Mouse (Mus musculus): ENCODE measurements around the gene Caly. TPM values are rescaled to one million over a fixed set of nuclear protein-coding genes. Genes with fewer than 3 reads are reported as not detected.

Gene Caly
- polyA plus RNA-seq, 1 experiment from 2014 or later: 1.6 TPM

GRCm38 (mm10) chr7:140047811-140048311, 34.5 kb downstream of the Caly start:
- WGBS: under 1% methylated on average over 33 of the region's 33 CpGs

GRCm38 (mm10) chr7:140045546-140045945, 36.8 kb downstream of the Caly start:
- 73% methylated on average over 4 of the region's 4 CpGs for WGBS
- ATAC-seq (replicated peaks; ENCODE audit: insufficient number of reproducible peaks, low FRiP score, low TSS enrichment, low read depth) (no peak), DNase-seq (ENCODE audit: low spot score) (no peak)
- H3K9me3 ChIP-seq (replicated peaks; ENCODE audit: control insufficient read depth, low read length): no peaks in the 10 kb centered on the region
- H3K9ac ChIP-seq (replicated peaks; ENCODE audit: low read length): no peak overlapping the region
- H3K4me3 ChIP-seq (ENCODE audit: low read depth, low read length): no peak overlapping the region
- H3K27me3 ChIP-seq (ENCODE audit: control insufficient read depth, insufficient read depth, low read length): peaks cover 50% of the 10 kb centered on the region
- H3K4me2 ChIP-seq (ENCODE audit: low read depth, low read length): no peak overlapping the region
- no peak overlapping the region for H3K27ac ChIP-seq (replicated peaks; ENCODE audit: low read depth, low read length)
- no peaks in the 10 kb centered on the region for H3K36me3 ChIP-seq (replicated peaks; ENCODE audit: control insufficient read depth, insufficient read depth, low read depth, low read length)
- peaks cover 7% of the 10 kb centered on the region; the same call in 1 of the 2 replicates for H3K4me1 ChIP-seq (ENCODE audit: control insufficient read depth, insufficient read depth, low read length)

More at GRCm38 (mm10) chr7:140047811-140048311, 34.5 kb downstream of the Caly start:
- Histone ChIP-seq H3K36me3 (replicated peaks; ENCODE audit: control insufficient read depth, insufficient read depth, low read depth, low read length) (no peaks in the 10 kb centered on the region), H3K4me3 (ENCODE audit: low read depth, low read length) (peak overlapping the region; percentile 31), H3K27ac (replicated peaks; ENCODE audit: low read depth, low read length) (no peak overlapping the region), H3K27me3 (ENCODE audit: control insufficient read depth, insufficient read depth, low read length) (peaks cover 60% of the 10 kb centered on the region), H3K9ac (replicated peaks; ENCODE audit: low read length) (peak overlapping the region; percentile 19), H3K4me2 (ENCODE audit: low read depth, low read length) (peak overlapping the region; percentile 39), H3K4me1 (ENCODE audit: control insufficient read depth, insufficient read depth, low read length) (peaks cover 7% of the 10 kb centered on the region; the same call in 1 of the 2 replicates), H3K9me3 (replicated peaks; ENCODE audit: control insufficient read depth, low read length) (no peaks in the 10 kb centered on the region)
- DNase-seq (ENCODE audit: low spot score) (peak; percentile 38), ATAC-seq (replicated peaks; ENCODE audit: insufficient number of reproducible peaks, low FRiP score, low TSS enrichment, low read depth) (no peak)

- no peaks in the 10 kb centered on the region for H3K9me3 ChIP-seq (replicated peaks; ENCODE audit: control insufficient read depth, low read length)
- H3K9ac ChIP-seq (replicated peaks; ENCODE audit: low read length): no peak overlapping the region
- H3K4me2 ChIP-seq (ENCODE audit: low read depth, low read length): no peak overlapping the region
- H3K36me3 ChIP-seq (replicated peaks; ENCODE audit: control insufficient read depth, insufficient read depth, low read depth, low read length): no peaks in the 10 kb centered on the region
- peaks cover 27% of the 10 kb centered on the region for H3K27me3 ChIP-seq (ENCODE audit: control insufficient read depth, insufficient read depth, low read length)
- H3K27ac ChIP-seq (replicated peaks; ENCODE audit: low read depth, low read length): no peak overlapping the region
- ATAC-seq (replicated peaks; ENCODE audit: insufficient number of reproducible peaks, low FRiP score, low TSS enrichment, low read depth) (no peak), DNase-seq (ENCODE audit: low spot score) (no peak)
- H3K4me3 ChIP-seq (ENCODE audit: low read depth, low read length): no peak overlapping the region
- no peaks in the 10 kb centered on the region; the same call in 1 of the 2 replicates for H3K4me1 ChIP-seq (ENCODE audit: control insufficient read depth, insufficient read depth, low read length)
- WGBS: 60% methylated on average over 3 of the region's 3 CpGs
Measured at GRCm38 (mm10) chr7:140042728-140043127, 39.6 kb downstream of the Caly start.

GRCm38 (mm10) chr7:140037171-140037555, 45.2 kb downstream of the Caly start:
- Histone ChIP-seq H3K4me3 (ENCODE audit: low read depth, low read length) (peak overlapping the region; percentile 89), H3K9me3 (replicated peaks; ENCODE audit: control insufficient read depth, low read length) (no peaks in the 10 kb centered on the region), H3K9ac (replicated peaks; ENCODE audit: low read length) (no peak overlapping the region), H3K27me3 (ENCODE audit: control insufficient read depth, insufficient read depth, low read length) (no peaks in the 10 kb centered on the region), H3K4me1 (ENCODE audit: control insufficient read depth, insufficient read depth, low read length) (no peaks in the 10 kb centered on the region; the same call in 1 of the 2 replicates), H3K27ac (replicated peaks; ENCODE audit: low read depth, low read length) (no peak overlapping the region), H3K4me2 (ENCODE audit: low read depth, low read length) (peak overlapping the region; percentile 79), H3K36me3 (replicated peaks; ENCODE audit: control insufficient read depth, insufficient read depth, low read depth, low read length) (peaks cover 4% of the 10 kb centered on the region; the same call in 1 of the 2 replicates)
- 50% methylated on average over 3 of the region's 3 CpGs for WGBS
- ATAC-seq (replicated peaks; ENCODE audit: insufficient number of reproducible peaks, low FRiP score, low TSS enrichment, low read depth) (no peak), DNase-seq (ENCODE audit: low spot score) (no peak)

- ATAC-seq (replicated peaks; ENCODE audit: insufficient number of reproducible peaks, low FRiP score, low TSS enrichment, low read depth) (peak; percentile 96), DNase-seq (ENCODE audit: low spot score) (peak; percentile 97)
- peak within 1 kb of the TSS; percentile 89 for H3K4me3 ChIP-seq (ENCODE audit: low read depth, low read length)
- peak within 1 kb of the TSS; percentile 73 for H3K27ac ChIP-seq (replicated peaks; ENCODE audit: low read depth, low read length)
- no peaks in the 10 kb centered on the region for H3K9me3 ChIP-seq (replicated peaks; ENCODE audit: control insufficient read depth, low read length)
- peak within 1 kb of the TSS; percentile 92 for H3K9ac ChIP-seq (replicated peaks; ENCODE audit: low read length)
- no peaks in the 10 kb centered on the region for H3K27me3 ChIP-seq (ENCODE audit: control insufficient read depth, insufficient read depth, low read length)
- 1% methylated on average over 69 of the region's 69 CpGs for WGBS
- peak within 1 kb of the TSS; percentile 79 for H3K4me2 ChIP-seq (ENCODE audit: low read depth, low read length)
- peaks cover 4% of the 10 kb centered on the region; the same call in 1 of the 2 replicates for H3K36me3 ChIP-seq (replicated peaks; ENCODE audit: control insufficient read depth, insufficient read depth, low read depth, low read length)
- H3K4me1 ChIP-seq (ENCODE audit: control insufficient read depth, insufficient read depth, low read length): no peaks in the 10 kb centered on the region; the same call in 1 of the 2 replicates
Measured at GRCm38 (mm10) chr7:140036281-140037170, 45.8 kb downstream of the Caly start, which contains the start of the genes Zfp511 and Tubgcp2. TSS of gene Zfp511 (plus strand) at chr7:140036391. TSS of gene Tubgcp2 (minus strand) at chr7:140036669.

GRCm38 (mm10) chr7:140035456-140035855, 46.9 kb downstream of the Caly start:
- Histone ChIP-seq H3K27ac (replicated peaks; ENCODE audit: low read depth, low read length) (no peak overlapping the region), H3K9me3 (replicated peaks; ENCODE audit: control insufficient read depth, low read length) (no peaks in the 10 kb centered on the region), H3K27me3 (ENCODE audit: control insufficient read depth, insufficient read depth, low read length) (no peaks in the 10 kb centered on the region), H3K4me2 (ENCODE audit: low read depth, low read length) (peak overlapping the region; percentile 79), H3K4me3 (ENCODE audit: low read depth, low read length) (peak overlapping the region; percentile 89), H3K9ac (replicated peaks; ENCODE audit: low read length) (peak overlapping the region; percentile 92), H3K36me3 (replicated peaks; ENCODE audit: control insufficient read depth, insufficient read depth, low read depth, low read length) (peaks cover 4% of the 10 kb centered on the region; the same call in 1 of the 2 replicates), H3K4me1 (ENCODE audit: control insufficient read depth, insufficient read depth, low read length) (no peaks in the 10 kb centered on the region; the same call in 1 of the 2 replicates)
- ATAC-seq (replicated peaks; ENCODE audit: insufficient number of reproducible peaks, low FRiP score, low TSS enrichment, low read depth) (no peak), DNase-seq (ENCODE audit: low spot score) (no peak)
- 20% methylated on average over 7 of the region's 7 CpGs for WGBS

GRCm38 (mm10) chr7:140033386-140033785, 49.0 kb downstream of the Caly start:
- no peaks in the 10 kb centered on the region; the same call in 1 of the 2 replicates for H3K4me1 ChIP-seq (ENCODE audit: control insufficient read depth, insufficient read depth, low read length)
- no peak for ATAC-seq (replicated peaks; ENCODE audit: insufficient number of reproducible peaks, low FRiP score, low TSS enrichment, low read depth)
- H3K9ac ChIP-seq (replicated peaks; ENCODE audit: low read length): no peak overlapping the region
- H3K27me3 ChIP-seq (ENCODE audit: control insufficient read depth, insufficient read depth, low read length): no peaks in the 10 kb centered on the region
- peaks cover 14% of the 10 kb centered on the region for H3K36me3 ChIP-seq (replicated peaks; ENCODE audit: control insufficient read depth, insufficient read depth, low read depth, low read length)
- H3K27ac ChIP-seq (replicated peaks; ENCODE audit: low read depth, low read length): no peak overlapping the region
- H3K9me3 ChIP-seq (replicated peaks; ENCODE audit: control insufficient read depth, low read length): no peaks in the 10 kb centered on the region
- WGBS: 97% methylated on average over 9 of the region's 9 CpGs
- no peak overlapping the region for H3K4me2 ChIP-seq (ENCODE audit: low read depth, low read length)
- no peak for DNase-seq (ENCODE audit: low spot score)
- H3K4me3 ChIP-seq (ENCODE audit: low read depth, low read length): no peak overlapping the region

- Histone ChIP-seq H3K9ac (replicated peaks; ENCODE audit: low read length) (no peak overlapping the region), H3K4me2 (ENCODE audit: low read depth, low read length) (no peak overlapping the region), H3K4me1 (ENCODE audit: control insufficient read depth, insufficient read depth, low read length) (no peaks in the 10 kb centered on the region; the same call in 1 of the 2 replicates), H3K9me3 (replicated peaks; ENCODE audit: control insufficient read depth, low read length) (no peaks in the 10 kb centered on the region), H3K4me3 (ENCODE audit: low read depth, low read length) (no peak overlapping the region), H3K27ac (replicated peaks; ENCODE audit: low read depth, low read length) (no peak overlapping the region), H3K36me3 (replicated peaks; ENCODE audit: control insufficient read depth, insufficient read depth, low read depth, low read length) (peaks cover 16% of the 10 kb centered on the region), H3K27me3 (ENCODE audit: control insufficient read depth, insufficient read depth, low read length) (no peaks in the 10 kb centered on the region)
- ATAC-seq (replicated peaks; ENCODE audit: insufficient number of reproducible peaks, low FRiP score, low TSS enrichment, low read depth): no peak
- 93% methylated on average over 10 of the region's 10 CpGs for WGBS
- no peak for DNase-seq (ENCODE audit: low spot score)
Measured at GRCm38 (mm10) chr7:140032366-140032765, 50.0 kb downstream of the Caly start.

All from embryonic facial prominence, embryonic 11.5 days (tissue).